Mouse (Mus musculus): Measurements from ENCODE around the gene Tnks2. TPM values are rescaled to one million over a fixed set of nuclear protein-coding genes. Genes with fewer than 3 reads are reported as not detected.
"Not testable (repeated sequence)": the region's sequence is repeated elsewhere in the genome, so short reads cannot be mapped to it uniquely, and the experiment has no call there.

Gene Tnks2
- polyA plus RNA-seq, 1 experiment from 2014 or later = 13.9 TPM

- Histone ChIP-seq H3K9me3 (ENCODE audit: control insufficient read depth, low read length) (no peaks in the 10 kb centered on the region), H3K4me1 (replicated peaks; ENCODE audit: control insufficient read depth, insufficient read depth) (no peaks in the 10 kb centered on the region), H3K9ac (ENCODE audit: low read length) (no peak overlapping the region), H3K27ac (replicated peaks) (no peak overlapping the region), H3K4me3 (ENCODE audit: low read depth, low read length) (no peak overlapping the region), H3K4me2 (replicated peaks; ENCODE audit: low read depth) (no peak overlapping the region), H3K36me3 (ENCODE audit: control insufficient read depth, insufficient read depth, low read length) (no peaks in the 10 kb centered on the region), H3K27me3 (ENCODE audit: control insufficient read depth, insufficient read depth, low read length) (no peaks in the 10 kb centered on the region)
- DNase-seq (ENCODE audit: low spot score) = no peak
- no peak for TF ChIP-seq EP300 (optimal IDR thresholded peaks at IDR 0.05)
- no peak for TF ChIP-seq CTCF (IDR thresholded peaks at IDR 0.05; ENCODE audit: low read depth)
- WGBS = 52% methylated on average over 6 of the region's 6 CpGs
- no peak for ATAC-seq (ENCODE audit: low FRiP score, low TSS enrichment)
These were observed 14.8 kb upstream of the Tnks2 start for GRCm38 (mm10) chr19:36819199-36819598.

GRCm38 (mm10) chr19:36820469-36820868 lies 13.6 kb upstream of the Tnks2 start:
- Histone ChIP-seq H3K4me2 (replicated peaks; ENCODE audit: low read depth) (no peak overlapping the region), H3K9ac (ENCODE audit: low read length) (no peak overlapping the region), H3K4me1 (replicated peaks; ENCODE audit: control insufficient read depth, insufficient read depth) (no peaks in the 10 kb centered on the region), H3K9me3 (ENCODE audit: control insufficient read depth, low read length) (no peaks in the 10 kb centered on the region), H3K27me3 (ENCODE audit: control insufficient read depth, insufficient read depth, low read length) (no peaks in the 10 kb centered on the region), H3K27ac (replicated peaks) (no peak overlapping the region), H3K4me3 (ENCODE audit: low read depth, low read length) (no peak overlapping the region), H3K36me3 (ENCODE audit: control insufficient read depth, insufficient read depth, low read length) (no peaks in the 10 kb centered on the region)
- ATAC-seq (ENCODE audit: low FRiP score, low TSS enrichment) = no peak
- DNase-seq (ENCODE audit: low spot score) = no peak
- TF ChIP-seq EP300 (optimal IDR thresholded peaks at IDR 0.05) = no peak
- no peak for TF ChIP-seq CTCF (IDR thresholded peaks at IDR 0.05; ENCODE audit: low read depth)
- WGBS = 77% methylated on average over 4 of the region's 4 CpGs

DNA sequence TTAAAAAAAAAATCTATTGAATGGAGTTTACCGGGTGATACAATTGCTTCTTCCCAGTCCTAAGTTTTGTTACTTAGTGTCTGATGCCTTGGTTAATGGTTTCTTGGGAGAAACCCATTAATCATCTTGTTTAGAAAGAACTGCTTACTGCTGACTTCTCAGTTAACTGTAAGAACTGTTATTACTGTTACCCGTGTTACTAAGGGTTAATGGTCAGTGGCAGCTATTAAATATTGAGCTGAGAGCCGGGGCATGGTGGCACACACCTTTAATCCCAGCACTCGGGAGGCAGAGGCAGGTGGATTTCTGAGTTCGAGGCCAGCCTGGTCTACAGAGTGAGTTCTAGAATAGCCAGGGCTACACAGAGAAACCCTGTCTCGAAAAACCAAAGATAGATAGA lies 12.7 kb upstream of the Tnks2 start:
- not testable (repeated sequence) for H3K4me3 ChIP-seq (ENCODE audit: low read depth, low read length); H3K9me3 ChIP-seq (ENCODE audit: control insufficient read depth, low read length); ATAC-seq (ENCODE audit: low FRiP score, low TSS enrichment); H3K9ac ChIP-seq (ENCODE audit: low read length); H3K4me1 ChIP-seq (replicated peaks; ENCODE audit: control insufficient read depth, insufficient read depth); DNase-seq (ENCODE audit: low spot score); H3K4me2 ChIP-seq (replicated peaks; ENCODE audit: low read depth); H3K27me3 ChIP-seq (ENCODE audit: control insufficient read depth, insufficient read depth, low read length); H3K27ac ChIP-seq (replicated peaks); H3K36me3 ChIP-seq (ENCODE audit: control insufficient read depth, insufficient read depth, low read length)
- WGBS = 61% methylated on average over 6 of the region's 6 CpGs

DNA sequence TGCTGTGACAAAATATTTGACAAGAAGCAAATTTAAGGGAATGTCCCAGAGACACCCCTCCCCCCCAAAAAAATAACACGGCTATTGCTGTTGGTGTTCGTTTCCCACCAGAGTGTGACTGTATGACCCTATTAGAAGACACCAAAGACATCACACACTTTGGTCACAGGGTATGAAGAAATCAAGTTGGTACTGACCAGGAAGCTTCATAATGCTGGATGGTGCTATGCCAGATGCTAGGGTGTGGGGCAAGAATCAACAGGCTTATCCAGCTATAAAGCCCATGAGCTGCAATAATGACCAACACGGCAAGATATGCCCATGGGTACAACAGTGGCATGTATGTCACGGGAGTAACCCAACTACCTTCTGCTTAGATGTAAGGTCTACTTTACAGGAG lies 11.3 kb upstream of the Tnks2 start:
- ATAC-seq (ENCODE audit: low FRiP score, low TSS enrichment) (no peak), DNase-seq (ENCODE audit: low spot score) (no peak)
- Histone ChIP-seq H3K27ac (replicated peaks) (no peak overlapping the region), H3K4me3 (ENCODE audit: low read depth, low read length) (no peak overlapping the region), H3K9ac (ENCODE audit: low read length) (no peak overlapping the region), H3K9me3 (ENCODE audit: control insufficient read depth, low read length) (no peaks in the 10 kb centered on the region), H3K4me2 (replicated peaks; ENCODE audit: low read depth) (no peak overlapping the region), H3K36me3 (ENCODE audit: control insufficient read depth, insufficient read depth, low read length) (no peaks in the 10 kb centered on the region), H3K27me3 (ENCODE audit: control insufficient read depth, insufficient read depth, low read length) (no peaks in the 10 kb centered on the region), H3K4me1 (replicated peaks; ENCODE audit: control insufficient read depth, insufficient read depth) (no peaks in the 10 kb centered on the region)
- TF ChIP-seq EP300 (optimal IDR thresholded peaks at IDR 0.05) = no peak
- no peak for TF ChIP-seq CTCF (IDR thresholded peaks at IDR 0.05; ENCODE audit: low read depth)
- 90% methylated on average over 4 of the region's 4 CpGs for WGBS

DNA sequence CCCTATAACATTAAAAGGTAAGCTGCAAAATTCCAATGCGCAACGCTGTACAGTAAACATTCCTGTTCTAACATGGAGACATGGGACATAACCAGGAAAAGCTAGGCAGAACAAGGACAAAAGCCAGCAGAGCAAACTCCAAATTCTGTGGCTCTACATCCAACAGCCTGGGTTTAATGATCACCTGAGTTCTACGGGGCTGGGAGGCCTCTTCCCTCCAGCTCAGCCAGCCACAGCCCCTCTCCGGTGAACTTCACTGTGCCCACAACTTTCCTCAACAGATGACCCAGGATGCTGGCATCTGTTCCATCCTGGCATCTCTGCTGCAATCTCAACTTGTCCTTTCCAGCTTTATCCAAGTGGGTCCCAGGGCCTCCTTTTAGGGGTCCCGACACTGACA lies 6.4 kb upstream of the Tnks2 start:
- Histone ChIP-seq H3K36me3 (ENCODE audit: control insufficient read depth, insufficient read depth, low read length) (no peaks in the 10 kb centered on the region), H3K27me3 (ENCODE audit: control insufficient read depth, insufficient read depth, low read length) (no peaks in the 10 kb centered on the region), H3K9me3 (ENCODE audit: control insufficient read depth, low read length) (no peaks in the 10 kb centered on the region), H3K9ac (ENCODE audit: low read length) (no peak overlapping the region), H3K27ac (replicated peaks) (no peak overlapping the region), H3K4me2 (replicated peaks; ENCODE audit: low read depth) (no peak overlapping the region), H3K4me1 (replicated peaks; ENCODE audit: control insufficient read depth, insufficient read depth) (no peaks in the 10 kb centered on the region), H3K4me3 (ENCODE audit: low read depth, low read length) (no peak overlapping the region)
- TF ChIP-seq EP300 (optimal IDR thresholded peaks at IDR 0.05) (no peak), CTCF (IDR thresholded peaks at IDR 0.05; ENCODE audit: low read depth) (no peak)
- DNase-seq (ENCODE audit: low spot score) = no peak
- ATAC-seq (ENCODE audit: low FRiP score, low TSS enrichment) = no peak
- WGBS = 89% methylated on average over 5 of the region's 5 CpGs

DNA sequence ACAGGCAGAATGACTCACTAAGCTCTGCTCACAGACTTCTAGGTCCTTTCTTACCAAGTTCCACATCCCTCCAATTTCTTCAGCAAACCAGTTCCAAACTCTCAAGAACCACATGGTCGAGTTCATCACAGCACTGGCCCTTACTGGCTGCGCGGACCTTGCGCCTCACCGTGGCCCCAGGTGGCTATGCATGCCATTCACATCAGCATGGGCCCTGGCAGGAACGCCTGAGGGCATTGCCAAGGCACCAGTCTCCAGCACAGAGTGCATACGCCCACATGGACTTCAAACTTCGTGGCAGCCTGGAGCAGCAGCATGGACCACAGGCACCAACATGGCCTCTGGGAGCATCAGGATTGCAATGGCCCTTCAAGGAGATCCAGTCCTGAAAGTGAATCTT lies 5.7 kb upstream of the Tnks2 start:
- WGBS = 68% methylated on average over 8 of the region's 8 CpGs
- H3K4me2 ChIP-seq (replicated peaks; ENCODE audit: low read depth) = no peak overlapping the region
- H3K4me1 ChIP-seq (replicated peaks; ENCODE audit: control insufficient read depth, insufficient read depth) = no peaks in the 10 kb centered on the region
- no peaks in the 10 kb centered on the region for H3K36me3 ChIP-seq (ENCODE audit: control insufficient read depth, insufficient read depth, low read length)
- no peak for DNase-seq (ENCODE audit: low spot score)
- no peak overlapping the region for H3K4me3 ChIP-seq (ENCODE audit: low read depth, low read length)
- TF ChIP-seq EP300 (optimal IDR thresholded peaks at IDR 0.05) = no peak
- peak; percentile 49 for TF ChIP-seq CTCF (IDR thresholded peaks at IDR 0.05; ENCODE audit: low read depth)
- no peaks in the 10 kb centered on the region for H3K27me3 ChIP-seq (ENCODE audit: control insufficient read depth, insufficient read depth, low read length)
- H3K27ac ChIP-seq (replicated peaks) = no peak overlapping the region
- peak; percentile 35; the same call in 1 of the 2 replicates for ATAC-seq (ENCODE audit: low FRiP score, low TSS enrichment)
- H3K9ac ChIP-seq (ENCODE audit: low read length) = no peak overlapping the region
- H3K9me3 ChIP-seq (ENCODE audit: control insufficient read depth, low read length) = no peaks in the 10 kb centered on the region
